Mouse (Mus musculus) kidney, adult 8-10 months (tissue): ENCODE results near the gene Ccdc124.
"Not testable (repeated sequence)": the region's sequence is repeated elsewhere in the genome, so short reads cannot be mapped to it uniquely, and the experiment has no call there.

Source experiments
- DNase-seq, 2 experiments: peaks; one replicate each; pipeline ENCODE4 v3.0.0; 2022

Ccdc124 gene

GRCm38 (mm10) chr8:70873364-70873985 lies at the start of gene Ccdc124:
Gene Ccdc124, minus strand, starts transcription at chr8:70873935.
- peak; percentile 95 for DNase-seq

GRCm38 (mm10) chr8:70920049-70920922 lies 46.6 kb upstream of the Ccdc124 start:
- no peak for DNase-seq

- DNase-seq = no peak
These were observed 41.0 kb upstream of the Ccdc124 start for GRCm38 (mm10) chr8:70914704-70915103.

GRCm38 (mm10) chr8:70913523-70913922 lies 39.8 kb upstream of the Ccdc124 start:
- DNase-seq = no peak

GRCm38 (mm10) chr8:70912955-70913354 lies 39.2 kb upstream of the Ccdc124 start:
- DNase-seq = no peak

GRCm38 (mm10) chr8:70911596-70911995 lies 37.9 kb upstream of the Ccdc124 start:
- DNase-seq = no peak

GRCm38 (mm10) chr8:70907518-70907917 lies 33.8 kb upstream of the Ccdc124 start:
- DNase-seq = no peak

- peak; percentile 48 to 60 for DNase-seq
These were observed 32.3 kb upstream of the Ccdc124 start, which contains the start of gene Map1s for GRCm38 (mm10) chr8:70905831-70906736. Gene Map1s, plus strand, starts transcription at chr8:70905932.

GRCm38 (mm10) chr8:70905463-70905830 lies 31.7 kb upstream of the Ccdc124 start:
- DNase-seq = no peak

- DNase-seq = peak; percentile 52 to 73
These were observed 30.8 kb upstream of the Ccdc124 start for GRCm38 (mm10) chr8:70904532-70904931.

- no peak for DNase-seq
These were observed 29.8 kb upstream of the Ccdc124 start for GRCm38 (mm10) chr8:70903582-70903981.

- DNase-seq = no peak
These were observed 29.4 kb upstream of the Ccdc124 start for GRCm38 (mm10) chr8:70903112-70903511.

GRCm38 (mm10) chr8:70902211-70902610 lies 28.5 kb upstream of the Ccdc124 start:
- no peak for DNase-seq

- no peak for DNase-seq
These were observed 27.2 kb upstream of the Ccdc124 start for GRCm38 (mm10) chr8:70900872-70901387.

- no peak for DNase-seq
These were observed 25.5 kb upstream of the Ccdc124 start for GRCm38 (mm10) chr8:70899226-70899625.

- no peak for DNase-seq
These were observed 25.0 kb upstream of the Ccdc124 start for GRCm38 (mm10) chr8:70898661-70899198.

- DNase-seq = peak; percentile 79 to 90
These were observed 24.1 kb upstream of the Ccdc124 start for GRCm38 (mm10) chr8:70897681-70898413.

- peak; percentile 97 to 99 for DNase-seq
These were observed 23.4 kb upstream of the Ccdc124 start, which contains the start of gene Rpl18a for GRCm38 (mm10) chr8:70897021-70897680. Gene Rpl18a, minus strand, starts transcription at chr8:70897412.

- no peak for DNase-seq
These were observed 22.7 kb upstream of the Ccdc124 start for GRCm38 (mm10) chr8:70896316-70897020.

GRCm38 (mm10) chr8:70895571-70896259 lies 22.0 kb upstream of the Ccdc124 start:
- DNase-seq = not testable (repeated sequence)
